ENCODE assay signal across 8 mouse cellular contexts in genomic region chr16:10992090-10993031, GRCm38 (mm10).
DNase-seq lines count a peak whose midpoint lies in the region; ATAC-seq and TF ChIP-seq lines count a peak whose summit lies in the region.

No protein-coding gene starts in this region.

- peak overlapping the region; percentile 97 for H3K9ac ChIP-seq in liver, postnatal 0 days (replicated peaks)

- under 1% methylated on average over 45 of the region's 52 CpGs for WGBS in liver, postnatal 0 days (ENCODE audit: insufficient replicate concordance)

- H3K9me3 ChIP-seq in liver, postnatal 0 days (ENCODE audit: low read length), result no peaks in the 10 kb centered on the region

- no peak for TF ChIP-seq CTCF in gastrocnemius, adult 2 months (IDR thresholded peaks at IDR 0.05)
- TF ChIP-seq CTCF in liver, postnatal 0 days (IDR thresholded peaks at IDR 0.05; ENCODE audit: low read depth), result no peak

- peaks cover 6% of the 10 kb centered on the region; the same call in 1 of the 2 replicates for H3K36me3 ChIP-seq in liver, postnatal 0 days (replicated peaks; ENCODE audit: insufficient read depth, low read length)

- H3K27ac ChIP-seq in gastrocnemius, adult 2 months, result peak overlapping the region; percentile 95
- H3K27ac ChIP-seq in liver, postnatal 0 days (ENCODE audit: low read depth), result peak overlapping the region; percentile 97

- no peak for TF ChIP-seq EP300 in liver, postnatal 0 days (IDR thresholded peaks at IDR 0.05; ENCODE audit: low read depth)

- H3K27me3 ChIP-seq in liver, postnatal 0 days (ENCODE audit: insufficient read depth, low read length), result no peaks in the 10 kb centered on the region

- H3K4me3 ChIP-seq in gastrocnemius, adult 2 months, result peak overlapping the region; percentile 97
- peak overlapping the region; percentile 83 for H3K4me3 ChIP-seq in liver, postnatal 0 days (ENCODE audit: low read depth, low read length)

- H3K4me2 ChIP-seq in liver, postnatal 0 days (ENCODE audit: low read depth, low read length), result peak overlapping the region; percentile 85

- ATAC-seq in liver, postnatal 0 days, result peak; percentile 63

- DNase-seq in heart, adult 11 months, result peak; percentile 97
- DNase-seq in heart, postnatal 25 days (ENCODE audit: low spot score), result no peak
- peak; percentile 53 to 54 for DNase-seq in adrenal gland, postnatal 36 days
- DNase-seq in gastrocnemius, adult 2 months, result peak; percentile 54
- DNase-seq in induced T-regulatory cell, adult 2 months (ENCODE audit: low read depth), result peak; percentile 74
- DNase-seq in liver, postnatal 0 days, result peak; percentile 62
- peak; percentile 67 for DNase-seq in neural tube, embryonic 10.5 days (ENCODE audit: extremely low spot score, low spot score)
- DNase-seq in thymus, postnatal 14 days, result peak; percentile 35

- intact Hi-C loops in heart, postnatal 25 days (cut with DNase I), result loop anchor here (5.0 kb wide), 1 partner anchor 40 kb away; no protein-coding TSS in a partner anchor
- intact Hi-C loops in gastrocnemius, adult 2 months (cut with DNase I), result loop anchor here (1.0 to 5.0 kb wide), 2 partner anchors 16 to 40 kb away; no protein-coding TSS in a partner anchor

- peaks cover 29% of the 10 kb centered on the region for H3K4me1 ChIP-seq in liver, postnatal 0 days (ENCODE audit: insufficient read depth)
